Comparison of ENCODE assay signal across 26 mouse cellular contexts in the genomic region with DNA sequence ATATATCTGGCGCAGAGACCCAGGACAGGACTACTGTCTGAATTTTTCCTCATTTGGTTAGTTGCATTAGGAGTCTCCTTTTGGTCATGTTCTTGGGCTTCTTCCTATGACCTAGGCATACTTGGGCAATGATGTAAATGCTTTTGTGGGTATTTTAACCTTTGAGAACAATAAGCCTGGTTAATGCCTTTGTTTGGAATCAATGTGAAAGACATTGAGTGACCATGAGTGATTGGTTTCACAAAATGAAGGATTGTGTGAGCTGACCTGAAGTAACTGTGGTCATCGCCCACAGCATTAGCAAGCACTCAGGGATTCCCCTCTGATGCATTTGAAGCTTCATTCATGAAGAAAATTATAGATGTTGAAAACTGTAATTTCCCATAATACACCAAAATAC.
DNase-seq lines count a peak whose midpoint lies in the region; ATAC-seq and TF ChIP-seq lines count a peak whose summit lies in the region.
"Had no signal": no experiment of that assay in that cellular context is flagged by ENCODE, and none has a peak within 500 bp of the region (broad histone marks: within the 10 kb centered on the region; RNA-seq: fewer than 3 reads in every experiment).

No protein-coding gene starts in this region.

- no peaks in the 10 kb centered on the region for H3K9me3 ChIP-seq in forebrain, embryonic 11.5 days (ENCODE audit: control insufficient read depth, low read length)
- no peaks in the 10 kb centered on the region for H3K9me3 ChIP-seq in forebrain, postnatal 0 days (ENCODE audit: low read length)
- H3K9me3 ChIP-seq in lung, embryonic 15.5 days = no peaks in the 10 kb centered on the region
- H3K9me3 ChIP-seq: forebrain, embryonic 15.5 days; G1E; hindbrain, embryonic 12.5 days; liver, embryonic 12.5 days; midbrain, embryonic 12.5 days; neural tube, embryonic 13.5 days; stomach, embryonic 15.5 days had no signal

- no peaks in the 10 kb centered on the region for H3K27me3 ChIP-seq in forebrain, embryonic 11.5 days (ENCODE audit: control insufficient read depth, insufficient read depth, low read length)
- no peaks in the 10 kb centered on the region for H3K27me3 ChIP-seq in forebrain, postnatal 0 days (ENCODE audit: insufficient read depth, low read length)
- no peaks in the 10 kb centered on the region for H3K27me3 ChIP-seq in lung, embryonic 15.5 days
- H3K27me3 ChIP-seq: forebrain, embryonic 15.5 days; hindbrain, embryonic 12.5 days; liver, embryonic 12.5 days; midbrain, embryonic 12.5 days; neural tube, embryonic 13.5 days; Patski; stomach, embryonic 15.5 days had no signal

- WGBS in forebrain, embryonic 11.5 days = 53% methylated on average over 2 of the region's 2 CpGs
- 62% methylated on average over 2 of the region's 2 CpGs for WGBS in forebrain, postnatal 0 days
- 77% methylated on average over 2 of the region's 2 CpGs for WGBS in lung, embryonic 15.5 days

- H3K36me3 ChIP-seq in forebrain, embryonic 11.5 days (ENCODE audit: control insufficient read depth, insufficient read depth, low read length) = no peaks in the 10 kb centered on the region
- H3K36me3 ChIP-seq in forebrain, postnatal 0 days (ENCODE audit: insufficient read depth) = no peaks in the 10 kb centered on the region
- H3K36me3 ChIP-seq in lung, embryonic 15.5 days = no peaks in the 10 kb centered on the region
- H3K36me3 ChIP-seq: forebrain, embryonic 15.5 days; G1E; hindbrain, embryonic 12.5 days; liver, embryonic 12.5 days; midbrain, embryonic 12.5 days; neural tube, embryonic 13.5 days; stomach, embryonic 15.5 days had no signal

- no peak overlapping the region for H3K9ac ChIP-seq in forebrain, embryonic 11.5 days (ENCODE audit: low read length)
- no peak overlapping the region for H3K9ac ChIP-seq in forebrain, postnatal 0 days
- H3K9ac ChIP-seq in lung, embryonic 15.5 days = no peak overlapping the region
- H3K9ac ChIP-seq: forebrain, embryonic 15.5 days; hindbrain, embryonic 12.5 days; liver, embryonic 12.5 days; liver, postnatal 0 days; midbrain, embryonic 12.5 days; neural tube, embryonic 13.5 days; stomach, embryonic 15.5 days had no signal

- no peak overlapping the region for H3K27ac ChIP-seq in forebrain, embryonic 11.5 days (ENCODE audit: low read depth, low read length)
- no peak overlapping the region for H3K27ac ChIP-seq in forebrain, postnatal 0 days (ENCODE audit: low read depth, low read length)
- H3K27ac ChIP-seq in lung, embryonic 15.5 days = 0 out of 2 replicates have a peak overlapping the region, but pooled peaks have one; percentile 22
- H3K27ac ChIP-seq: forebrain, embryonic 15.5 days; heart, adult 2 months; hindbrain, embryonic 12.5 days; liver, embryonic 12.5 days; midbrain, embryonic 12.5 days; neural tube, embryonic 13.5 days; stomach, embryonic 15.5 days had no signal

- DNase-seq in forebrain, embryonic 11.5 days (ENCODE audit: low spot score) = no peak
- no peak for DNase-seq in forebrain, postnatal 0 days
- no peak for DNase-seq in lung, postnatal 4 days
- peak; percentile 29 for DNase-seq in embryo, embryonic 11 days
- DNase-seq in thymus, postnatal 0 days (ENCODE audit: low spot score) = no peak
- DNase-seq in kidney, postnatal 14 days = no peak
- DNase-seq: adrenal gland, postnatal 10 days; cerebellum, adult 8-10 months; cerebellum, postnatal 25 days; heart, adult 2 months; heart, postnatal 14 days; kidney, postnatal 4 days; left cerebral cortex, postnatal 4 days; liver, postnatal 0 days; right cerebral cortex, postnatal 25 days; thymus, postnatal 14 days had no signal

- H3K4me3 ChIP-seq in forebrain, embryonic 11.5 days (ENCODE audit: low read depth, low read length) = no peak overlapping the region
- H3K4me3 ChIP-seq in forebrain, postnatal 0 days (ENCODE audit: low read depth, low read length) = no peak overlapping the region
- H3K4me3 ChIP-seq in lung, embryonic 15.5 days = no peak overlapping the region
- H3K4me3 ChIP-seq: forebrain, embryonic 15.5 days; heart, adult 2 months; hindbrain, embryonic 12.5 days; liver, embryonic 12.5 days; midbrain, embryonic 12.5 days; neural tube, embryonic 13.5 days; stomach, embryonic 15.5 days had no signal

- no peak for TF ChIP-seq CTCF in forebrain, postnatal 0 days (IDR thresholded peaks at IDR 0.05; ENCODE audit: low read depth)

- ATAC-seq in forebrain, embryonic 11.5 days (replicated peaks; ENCODE audit: low FRiP score) = peak; percentile 61
- no peak for ATAC-seq in forebrain, postnatal 0 days
- ATAC-seq in lung, embryonic 15.5 days (ENCODE audit: borderline replicate concordance, extremely low read depth, low FRiP score, low TSS enrichment) = no peak
- ATAC-seq: forebrain, embryonic 15.5 days; intestine, postnatal 0 days; liver, embryonic 12.5 days; liver, postnatal 0 days; Patski had no signal

- H3K4me1 ChIP-seq in forebrain, embryonic 11.5 days (replicated peaks; ENCODE audit: control insufficient read depth, insufficient read depth, low read length) = no peaks in the 10 kb centered on the region
- no peaks in the 10 kb centered on the region for H3K4me1 ChIP-seq in forebrain, postnatal 0 days (ENCODE audit: insufficient read depth)
- H3K4me1 ChIP-seq in lung, embryonic 15.5 days = 0 out of 2 replicates have a peak, but pooled peaks cover 6% of the 10 kb centered on the region
- H3K4me1 ChIP-seq: forebrain, embryonic 15.5 days; hindbrain, embryonic 12.5 days; liver, embryonic 12.5 days; midbrain, embryonic 12.5 days; neural tube, embryonic 13.5 days; stomach, embryonic 15.5 days had no signal

- no peak overlapping the region for H3K4me2 ChIP-seq in forebrain, embryonic 11.5 days (ENCODE audit: low read depth, low read length, severe bottlenecking)
- no peak overlapping the region for H3K4me2 ChIP-seq in forebrain, postnatal 0 days (ENCODE audit: low read depth)
- no peak overlapping the region for H3K4me2 ChIP-seq in lung, embryonic 15.5 days
- H3K4me2 ChIP-seq: forebrain, embryonic 15.5 days; hindbrain, embryonic 12.5 days; liver, embryonic 12.5 days; midbrain, embryonic 12.5 days; neural tube, embryonic 13.5 days; stomach, embryonic 15.5 days had no signal
